Mouse (Mus musculus): ENCODE measurements around the gene Urod. TPM values are rescaled to one million over a fixed set of nuclear protein-coding genes. Genes with fewer than 3 reads are reported as not detected.

The Urod gene
- polyA plus RNA-seq, 1 experiment from 2014 or later, result 121 TPM

DNA sequence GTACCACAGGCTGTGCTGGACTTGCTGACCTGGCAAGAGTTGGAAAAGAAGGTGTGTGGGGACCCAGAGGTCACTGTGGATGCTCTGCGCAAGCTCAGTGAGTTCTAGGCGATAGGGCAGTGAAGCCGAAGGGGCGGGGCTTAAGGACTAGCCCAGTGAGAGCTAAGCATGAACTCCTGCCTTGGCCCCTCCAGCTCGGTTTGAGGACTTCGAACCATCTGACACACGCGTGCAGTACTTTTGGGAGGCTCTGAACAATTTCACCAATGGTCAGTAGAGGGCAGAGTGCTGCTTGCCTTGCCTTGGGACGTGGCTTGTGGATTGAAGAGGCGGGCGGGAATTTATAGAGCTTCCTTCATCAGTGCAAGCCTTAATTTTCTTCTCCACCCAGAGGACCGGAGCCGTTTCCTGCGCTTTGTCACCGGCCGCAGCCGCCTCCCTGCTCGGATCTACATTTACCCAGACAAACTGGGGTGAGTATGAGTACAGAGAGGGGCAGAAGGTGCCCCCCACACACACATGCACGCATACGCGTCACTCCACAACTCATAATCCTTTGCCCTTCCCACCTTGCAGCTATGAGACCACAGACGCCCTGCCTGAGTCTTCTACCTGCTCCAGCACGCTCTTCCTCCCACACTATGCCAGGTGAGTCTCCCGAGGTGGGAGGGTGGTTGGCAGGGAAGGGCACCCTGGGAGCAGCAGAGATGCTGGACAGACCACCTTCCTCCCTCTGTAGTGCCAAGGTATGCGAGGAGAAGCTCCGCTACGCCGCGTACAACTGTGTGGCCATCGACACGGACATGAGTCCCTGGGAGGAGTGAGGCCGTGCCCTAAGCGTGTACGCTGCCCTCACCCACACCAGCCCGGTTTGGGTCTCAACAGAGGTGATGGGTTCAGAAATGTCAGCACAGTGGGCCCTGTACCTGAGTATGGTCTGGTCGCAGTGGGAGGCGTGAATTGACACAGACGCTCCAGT is 8.6 kb upstream of the Urod start:
- no peak overlapping the region for H3K4me3 ChIP-seq (ENCODE audit: low read depth, low read length)
- H3K27ac ChIP-seq (replicated peaks; ENCODE audit: low read depth, low read length), result no peak overlapping the region
- no peak overlapping the region for H3K4me2 ChIP-seq (ENCODE audit: low read depth, severe bottlenecking)
- no peaks in the 10 kb centered on the region for H3K4me1 ChIP-seq (ENCODE audit: control insufficient read depth, insufficient read depth, low read length)
- ATAC-seq (ENCODE audit: insufficient number of reproducible peaks, low FRiP score, low TSS enrichment, low read depth), result peak; percentile 69
- WGBS, result 53% methylated on average over 38 of the region's 38 CpGs
- H3K27me3 ChIP-seq (ENCODE audit: control insufficient read depth, insufficient read depth, low read length), result no peaks in the 10 kb centered on the region
- no peaks in the 10 kb centered on the region for H3K9me3 ChIP-seq (ENCODE audit: control insufficient read depth, low read length)
- DNase-seq (ENCODE audit: low spot score), result peak; percentile 77
- no peak overlapping the region for H3K9ac ChIP-seq (ENCODE audit: low read length)
- H3K36me3 ChIP-seq (ENCODE audit: control insufficient read depth, insufficient read depth, low read length), result no peaks in the 10 kb centered on the region; the same call in 1 of the 2 replicates

DNA sequence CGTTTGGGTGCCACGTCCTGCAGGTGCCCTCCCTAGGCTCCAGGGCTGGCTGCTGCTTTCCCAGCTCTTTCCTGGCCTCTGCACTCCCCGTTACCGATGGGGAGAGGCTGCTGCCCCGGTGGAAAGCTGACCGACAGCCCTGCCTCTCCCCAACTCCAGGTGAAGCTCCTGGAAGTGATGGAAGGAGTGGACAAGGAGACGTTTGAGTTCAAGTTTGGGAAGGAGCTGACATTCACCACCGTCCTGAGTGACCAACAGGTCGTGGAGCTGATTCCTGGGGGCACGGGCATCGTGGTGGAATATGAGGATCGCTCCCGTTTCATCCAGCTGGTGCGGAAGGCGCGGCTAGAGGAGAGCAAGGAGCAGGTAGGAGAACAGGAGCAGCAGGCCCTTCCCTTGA is 7.7 kb upstream of the Urod start:
- Histone ChIP-seq H3K4me3 (ENCODE audit: low read depth, low read length) (no peak overlapping the region), H3K9ac (ENCODE audit: low read length) (0 out of 2 replicates have a peak overlapping the region, but pooled peaks have one; percentile 13), H3K4me2 (ENCODE audit: low read depth, severe bottlenecking) (no peak overlapping the region), H3K27me3 (ENCODE audit: control insufficient read depth, insufficient read depth, low read length) (no peaks in the 10 kb centered on the region), H3K4me1 (ENCODE audit: control insufficient read depth, insufficient read depth, low read length) (no peaks in the 10 kb centered on the region), H3K27ac (replicated peaks; ENCODE audit: low read depth, low read length) (no peak overlapping the region), H3K9me3 (ENCODE audit: control insufficient read depth, low read length) (no peaks in the 10 kb centered on the region), H3K36me3 (ENCODE audit: control insufficient read depth, insufficient read depth, low read length) (no peaks in the 10 kb centered on the region; the same call in 1 of the 2 replicates)
- DNase-seq (ENCODE audit: low spot score), result no peak
- ATAC-seq (ENCODE audit: insufficient number of reproducible peaks, low FRiP score, low TSS enrichment, low read depth), result no peak
- 90% methylated on average over 16 of the region's 16 CpGs for WGBS

DNA sequence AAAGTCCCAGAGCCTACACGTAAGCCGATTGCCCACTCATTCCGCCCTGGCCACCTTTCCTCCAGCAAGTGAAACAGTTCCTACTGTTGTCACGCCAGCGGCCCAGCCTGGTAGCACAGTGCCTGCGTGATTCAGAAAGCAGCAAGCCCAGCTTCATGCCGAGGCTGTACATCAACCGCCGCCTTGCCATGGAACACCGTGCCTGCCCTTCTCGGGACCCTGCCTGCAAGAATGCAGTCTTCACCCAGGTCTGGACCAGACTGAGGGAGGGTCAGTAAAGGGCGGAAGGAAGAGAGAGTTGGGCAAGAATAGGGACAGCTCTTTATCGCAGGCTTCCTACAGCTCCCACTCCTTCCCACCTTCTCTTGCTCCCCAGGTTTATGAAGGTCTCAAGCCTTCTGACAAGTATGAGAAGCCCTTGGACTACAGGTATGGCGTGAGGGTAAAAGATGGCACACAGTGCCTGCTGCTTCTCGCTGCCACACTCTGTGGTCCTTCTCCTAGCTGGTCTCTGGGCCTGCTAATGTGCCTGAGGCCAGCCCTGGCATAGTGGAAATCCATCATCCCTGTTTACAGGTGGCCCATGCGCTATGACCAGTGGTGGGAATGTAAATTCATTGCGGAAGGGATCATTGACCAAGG is 5.4 kb upstream of the Urod start:
- no peaks in the 10 kb centered on the region; the same call in 1 of the 2 replicates for H3K36me3 ChIP-seq (ENCODE audit: control insufficient read depth, insufficient read depth, low read length)
- no peak for ATAC-seq (ENCODE audit: insufficient number of reproducible peaks, low FRiP score, low TSS enrichment, low read depth)
- H3K4me3 ChIP-seq (ENCODE audit: low read depth, low read length), result no peak overlapping the region
- H3K4me2 ChIP-seq (ENCODE audit: low read depth, severe bottlenecking), result no peak overlapping the region
- no peaks in the 10 kb centered on the region for H3K27me3 ChIP-seq (ENCODE audit: control insufficient read depth, insufficient read depth, low read length)
- no peak for DNase-seq (ENCODE audit: low spot score)
- no peak overlapping the region for H3K27ac ChIP-seq (replicated peaks; ENCODE audit: low read depth, low read length)
- no peaks in the 10 kb centered on the region for H3K9me3 ChIP-seq (ENCODE audit: control insufficient read depth, low read length)
- 91% methylated on average over 17 of the region's 17 CpGs for WGBS
- H3K9ac ChIP-seq (ENCODE audit: low read length), result no peak overlapping the region
- peaks cover 4% of the 10 kb centered on the region for H3K4me1 ChIP-seq (ENCODE audit: control insufficient read depth, insufficient read depth, low read length)

DNA sequence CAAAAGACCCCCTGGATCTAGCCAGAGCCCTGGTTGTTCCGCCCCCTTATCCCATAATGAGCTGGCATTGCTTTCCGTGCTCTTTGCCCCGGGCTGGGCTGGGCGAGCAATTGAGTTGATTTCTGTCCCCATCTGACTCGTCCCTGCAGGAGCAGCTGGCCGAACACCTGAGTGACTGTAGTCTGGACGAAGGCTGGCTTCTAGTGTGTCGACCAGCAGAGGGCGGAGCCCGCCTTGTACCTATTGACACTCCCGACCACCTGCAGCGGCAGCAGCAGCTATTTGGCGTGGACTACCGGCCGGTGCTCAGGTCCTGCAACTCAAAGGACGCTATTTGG is 1.6 kb upstream of the Urod start:
- peak overlapping the region; percentile 63 for H3K9ac ChIP-seq (ENCODE audit: low read length)
- H3K36me3 ChIP-seq (ENCODE audit: control insufficient read depth, insufficient read depth, low read length), result no peaks in the 10 kb centered on the region; the same call in 1 of the 2 replicates
- DNase-seq (ENCODE audit: low spot score) (peak; percentile 65), ATAC-seq (ENCODE audit: insufficient number of reproducible peaks, low FRiP score, low TSS enrichment, low read depth) (no peak)
- no peak overlapping the region for H3K27ac ChIP-seq (replicated peaks; ENCODE audit: low read depth, low read length)
- H3K4me2 ChIP-seq (ENCODE audit: low read depth, severe bottlenecking), result peak overlapping the region; percentile 94
- peak overlapping the region; percentile 98 for H3K4me3 ChIP-seq (ENCODE audit: low read depth, low read length)
- WGBS, result 0% methylated on average over 16 of the region's 16 CpGs
- no peaks in the 10 kb centered on the region for H3K9me3 ChIP-seq (ENCODE audit: control insufficient read depth, low read length)
- H3K27me3 ChIP-seq (ENCODE audit: control insufficient read depth, insufficient read depth, low read length), result no peaks in the 10 kb centered on the region
- peaks cover 9% of the 10 kb centered on the region for H3K4me1 ChIP-seq (ENCODE audit: control insufficient read depth, insufficient read depth, low read length)

DNA sequence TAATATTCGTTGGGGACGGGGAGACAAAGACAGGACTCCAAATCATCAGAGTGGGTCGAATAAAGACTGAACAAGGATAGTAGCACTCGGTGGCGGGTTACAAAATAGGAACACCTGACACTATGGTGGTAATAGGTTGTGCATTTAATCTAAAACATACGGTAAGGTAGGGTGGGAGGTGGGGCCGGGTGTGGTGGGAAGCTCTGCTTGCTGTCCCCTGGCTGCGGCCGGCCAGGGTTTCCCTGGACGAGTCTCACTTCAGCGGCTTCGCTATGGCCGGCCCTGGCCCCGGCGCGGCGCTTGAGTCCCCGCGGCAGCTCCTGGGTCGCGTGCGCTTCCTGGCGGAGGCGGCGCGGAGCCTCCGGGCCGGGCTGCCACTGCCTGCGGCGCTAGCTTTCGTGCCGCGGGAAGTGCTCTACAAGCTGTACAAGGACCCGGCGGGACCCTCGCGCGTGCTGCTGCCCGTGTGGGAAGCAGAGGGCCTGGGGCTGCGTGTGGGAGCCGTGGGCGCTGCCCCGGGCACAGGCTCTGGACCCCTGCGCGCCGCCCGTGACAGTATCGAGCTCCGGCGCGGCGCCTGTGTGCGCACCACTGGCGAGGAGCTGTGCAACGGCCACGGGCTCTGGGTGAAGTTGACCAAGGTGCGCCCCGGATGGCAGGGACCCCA is 1.1 kb upstream of the Urod start, which contains the start of gene Hectd3:
Hectd3 (plus strand) TSS at position 187 of the 667 bp plus-strand sequence.
- H3K27me3 ChIP-seq (ENCODE audit: control insufficient read depth, insufficient read depth, low read length), result no peaks in the 10 kb centered on the region
- H3K36me3 ChIP-seq (ENCODE audit: control insufficient read depth, insufficient read depth, low read length), result peaks cover 2% of the 10 kb centered on the region
- H3K4me1 ChIP-seq (ENCODE audit: control insufficient read depth, insufficient read depth, low read length), result peaks cover 9% of the 10 kb centered on the region
- peak within 1 kb of the TSS; percentile 94 for H3K4me2 ChIP-seq (ENCODE audit: low read depth, severe bottlenecking)
- 0 out of 2 replicates have a peak within 1 kb of the TSS, but pooled peaks have one; percentile 33 for H3K27ac ChIP-seq (replicated peaks; ENCODE audit: low read depth, low read length)
- no peaks in the 10 kb centered on the region for H3K9me3 ChIP-seq (ENCODE audit: control insufficient read depth, low read length)
- DNase-seq (ENCODE audit: low spot score) (peak; percentile 74), ATAC-seq (ENCODE audit: insufficient number of reproducible peaks, low FRiP score, low TSS enrichment, low read depth) (peak; percentile 28; the same call in 1 of the 2 replicates)
- H3K4me3 ChIP-seq (ENCODE audit: low read depth, low read length), result peak within 1 kb of the TSS; percentile 98
- under 1% methylated on average over 56 of the region's 58 CpGs for WGBS
- H3K9ac ChIP-seq (ENCODE audit: low read length), result peak within 1 kb of the TSS; percentile 63

DNA sequence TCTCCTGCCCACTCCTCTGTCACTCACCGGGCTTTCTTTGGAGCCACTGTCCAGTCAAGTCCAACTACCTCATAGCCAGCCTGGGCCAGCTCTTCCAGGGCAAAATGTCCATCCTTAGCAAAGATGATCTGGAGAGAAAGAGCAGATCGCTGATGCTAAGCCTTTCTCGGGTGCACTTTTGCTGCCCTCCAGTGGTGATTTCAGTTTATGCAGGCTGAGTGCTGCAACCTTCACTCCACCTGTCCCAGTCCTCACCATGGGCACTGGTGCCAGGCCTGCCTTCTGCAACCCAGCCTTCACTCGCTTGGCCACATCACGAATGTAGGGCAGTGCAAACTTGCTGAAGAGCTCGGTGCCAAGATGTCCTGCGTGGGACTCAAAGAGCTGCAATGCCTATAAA is 2.8 kb downstream of the Urod start:
- WGBS, result 16% methylated on average over 7 of the region's 7 CpGs
- no peaks in the 10 kb centered on the region for H3K9me3 ChIP-seq (ENCODE audit: control insufficient read depth, low read length)
- peaks cover 3% of the 10 kb centered on the region for H3K36me3 ChIP-seq (ENCODE audit: control insufficient read depth, insufficient read depth, low read length)
- no peaks in the 10 kb centered on the region for H3K27me3 ChIP-seq (ENCODE audit: control insufficient read depth, insufficient read depth, low read length)
- H3K4me2 ChIP-seq (ENCODE audit: low read depth, severe bottlenecking), result no peak overlapping the region
- no peak overlapping the region for H3K27ac ChIP-seq (replicated peaks; ENCODE audit: low read depth, low read length)
- H3K4me1 ChIP-seq (ENCODE audit: control insufficient read depth, insufficient read depth, low read length), result peaks cover 9% of the 10 kb centered on the region
- no peak overlapping the region for H3K4me3 ChIP-seq (ENCODE audit: low read depth, low read length)
- ATAC-seq (ENCODE audit: insufficient number of reproducible peaks, low FRiP score, low TSS enrichment, low read depth), result no peak
- DNase-seq (ENCODE audit: low spot score), result peak; percentile 88
- H3K9ac ChIP-seq (ENCODE audit: low read length), result no peak overlapping the region

DNA sequence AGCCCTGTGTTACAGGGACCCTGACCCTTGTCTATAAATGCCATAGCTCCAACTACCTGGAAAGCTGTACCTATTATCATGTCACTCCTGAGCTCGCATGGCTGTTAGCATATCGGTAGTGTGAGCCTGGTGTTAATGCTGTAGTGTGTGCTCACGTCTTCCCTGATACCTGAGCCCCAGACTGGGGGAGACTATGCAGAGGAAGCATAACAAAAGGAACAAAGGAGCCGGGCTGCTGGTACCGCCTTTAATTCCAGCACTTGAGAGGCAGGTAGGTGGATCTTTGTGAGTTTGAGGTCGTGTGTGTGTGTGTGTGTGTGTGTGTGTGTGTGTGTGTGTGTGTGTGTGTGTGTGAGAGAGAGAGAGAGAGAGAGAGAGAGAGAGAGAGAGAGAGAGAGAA is 4.5 kb downstream of the Urod start:
- DNase-seq (ENCODE audit: low spot score) (no peak), ATAC-seq (ENCODE audit: insufficient number of reproducible peaks, low FRiP score, low TSS enrichment, low read depth) (no peak)
- Histone ChIP-seq H3K4me2 (ENCODE audit: low read depth, severe bottlenecking) (no peak overlapping the region), H3K4me3 (ENCODE audit: low read depth, low read length) (no peak overlapping the region), H3K9ac (ENCODE audit: low read length) (no peak overlapping the region), H3K4me1 (ENCODE audit: control insufficient read depth, insufficient read depth, low read length) (0 out of 2 replicates have a peak, but pooled peaks cover 5% of the 10 kb centered on the region), H3K27ac (replicated peaks; ENCODE audit: low read depth, low read length) (no peak overlapping the region), H3K9me3 (ENCODE audit: control insufficient read depth, low read length) (no peaks in the 10 kb centered on the region), H3K27me3 (ENCODE audit: control insufficient read depth, insufficient read depth, low read length) (no peaks in the 10 kb centered on the region), H3K36me3 (ENCODE audit: control insufficient read depth, insufficient read depth, low read length) (peaks cover 3% of the 10 kb centered on the region)
- WGBS, result 76% methylated on average over 6 of the region's 6 CpGs

DNA sequence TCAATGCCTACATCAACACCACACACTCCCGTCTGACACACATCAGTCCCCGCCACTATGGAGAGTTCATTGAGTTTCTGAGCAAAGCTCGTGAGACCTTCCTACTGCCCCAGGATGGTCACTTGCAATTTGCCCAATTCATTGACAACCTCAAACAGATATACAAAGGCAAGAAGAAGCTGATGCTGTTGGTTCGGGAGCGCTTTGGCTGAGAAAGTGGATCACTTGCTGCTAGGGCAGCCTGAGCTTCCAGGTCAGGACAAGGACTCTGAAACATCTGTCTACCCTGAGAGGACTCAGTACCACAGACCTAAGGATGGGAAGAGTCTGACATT is 7.1 kb downstream of the Urod start:
- Histone ChIP-seq H3K27ac (replicated peaks; ENCODE audit: low read depth, low read length) (no peak overlapping the region), H3K9me3 (ENCODE audit: control insufficient read depth, low read length) (no peaks in the 10 kb centered on the region), H3K9ac (ENCODE audit: low read length) (no peak overlapping the region), H3K4me2 (ENCODE audit: low read depth, severe bottlenecking) (no peak overlapping the region), H3K36me3 (ENCODE audit: control insufficient read depth, insufficient read depth, low read length) (peaks cover 3% of the 10 kb centered on the region), H3K4me1 (ENCODE audit: control insufficient read depth, insufficient read depth, low read length) (no peaks in the 10 kb centered on the region), H3K27me3 (ENCODE audit: control insufficient read depth, insufficient read depth, low read length) (no peaks in the 10 kb centered on the region), H3K4me3 (ENCODE audit: low read depth, low read length) (no peak overlapping the region)
- 73% methylated on average over 5 of the region's 5 CpGs for WGBS
- no peak for DNase-seq (ENCODE audit: low spot score)
- 0 out of 2 replicates have a peak, but pooled peaks have one; percentile 14 for ATAC-seq (ENCODE audit: insufficient number of reproducible peaks, low FRiP score, low TSS enrichment, low read depth)
